Mouse (Mus musculus): ENCODE results near the gene Col4a2.

Gene Col4a2

GRCm38 (mm10) chr8:11357921-11358436 lies 45.4 kb downstream of the Col4a2 start:
- no peak for DNase-seq (ENCODE audit: low spot score in 2 of 2)

- no peak for DNase-seq (ENCODE audit: low spot score in 2 of 2)
Measured at GRCm38 (mm10) chr8:11359846-11360245, 47.2 kb downstream of the Col4a2 start.

- DNase-seq (ENCODE audit: low spot score in 2 of 2): no peak
Measured at GRCm38 (mm10) chr8:11361546-11362277, 49.1 kb downstream of the Col4a2 start.

GRCm38 (mm10) chr8:11362278-11363214 lies 49.9 kb downstream of the Col4a2 start:
- DNase-seq (ENCODE audit: low spot score in 2 of 2): no peak

GRCm38 (mm10) chr8:11363340-11364126 lies 50.9 kb downstream of the Col4a2 start:
- no peak for DNase-seq (ENCODE audit: low spot score in 2 of 2)

GRCm38 (mm10) chr8:11366251-11366650 lies 53.6 kb downstream of the Col4a2 start:
- no peak for DNase-seq (ENCODE audit: low spot score in 2 of 2)

GRCm38 (mm10) chr8:11366741-11367140 lies 54.1 kb downstream of the Col4a2 start:
- no peak for DNase-seq (ENCODE audit: low spot score in 2 of 2)

- DNase-seq (ENCODE audit: low spot score in 2 of 2): no peak
Measured at GRCm38 (mm10) chr8:11367670-11368069, 55.1 kb downstream of the Col4a2 start.

- no peak for DNase-seq (ENCODE audit: low spot score in 2 of 2)
Measured at GRCm38 (mm10) chr8:11369526-11370203, 57.1 kb downstream of the Col4a2 start.

GRCm38 (mm10) chr8:11371347-11371746 lies 58.7 kb downstream of the Col4a2 start:
- no peak for DNase-seq (ENCODE audit: low spot score in 2 of 2)

- DNase-seq (ENCODE audit: low spot score in 2 of 2): no peak
Measured at GRCm38 (mm10) chr8:11372080-11372479, 59.5 kb downstream of the Col4a2 start.

- no peak for DNase-seq (ENCODE audit: low spot score in 2 of 2)
Measured at GRCm38 (mm10) chr8:11373643-11374325, 61.2 kb downstream of the Col4a2 start.

- DNase-seq (ENCODE audit: low spot score in 2 of 2): no peak
Measured at GRCm38 (mm10) chr8:11374326-11375076, 61.9 kb downstream of the Col4a2 start.

- DNase-seq (ENCODE audit: low spot score in 2 of 2): peak in 1 of 2 experiments; percentile 64
Measured at GRCm38 (mm10) chr8:11375749-11376438, 63.3 kb downstream of the Col4a2 start.

- DNase-seq (ENCODE audit: low spot score in 2 of 2): no peak
Measured at GRCm38 (mm10) chr8:11377391-11378210, 65.0 kb downstream of the Col4a2 start.

GRCm38 (mm10) chr8:11379590-11379989 lies 67.0 kb downstream of the Col4a2 start:
- DNase-seq (ENCODE audit: low spot score in 2 of 2): no peak

- no peak for DNase-seq (ENCODE audit: low spot score in 2 of 2)
Measured at GRCm38 (mm10) chr8:11381544-11381943, 68.9 kb downstream of the Col4a2 start.
